Mouse (Mus musculus) testis, postnatal 14 days (tissue): Measurements from ENCODE around the gene Timm8a1.

Source experiments
- DNase-seq: peaks from one replicate; pipeline ENCODE4 v3.0.0; 2021; ENCODE audit warnings: low spot score

The Timm8a1 gene

GRCm38 (mm10) chrX:134525260-134525659 lies 16.4 kb downstream of the Timm8a1 start:
- no peak for DNase-seq

DNA sequence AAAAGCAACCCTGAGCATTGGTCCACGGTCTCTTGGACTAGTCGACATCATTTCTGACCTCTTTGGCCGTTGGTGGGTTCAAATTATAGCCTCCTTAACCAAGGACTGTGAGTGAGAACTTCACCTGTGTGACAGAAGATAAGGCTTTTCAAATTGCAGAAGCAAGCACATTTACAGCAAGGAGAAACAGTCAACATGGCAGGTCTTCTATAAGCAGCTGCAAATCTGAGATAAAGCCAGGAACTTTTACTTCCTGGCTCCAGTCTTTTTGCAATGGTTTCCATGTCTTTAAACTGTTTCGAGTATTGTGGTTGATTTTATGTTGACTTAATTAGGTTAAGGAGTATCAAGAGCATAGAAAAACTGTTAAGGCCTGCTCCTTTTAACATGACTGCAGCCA lies 17.9 kb downstream of the Timm8a1 start:
- DNase-seq, result no peak

- DNase-seq, result no peak
Measured at GRCm38 (mm10) chrX:134509473-134509872, 32.2 kb downstream of the Timm8a1 start.

GRCm38 (mm10) chrX:134507977-134508376 lies 33.7 kb downstream of the Timm8a1 start:
- no peak for DNase-seq

DNA sequence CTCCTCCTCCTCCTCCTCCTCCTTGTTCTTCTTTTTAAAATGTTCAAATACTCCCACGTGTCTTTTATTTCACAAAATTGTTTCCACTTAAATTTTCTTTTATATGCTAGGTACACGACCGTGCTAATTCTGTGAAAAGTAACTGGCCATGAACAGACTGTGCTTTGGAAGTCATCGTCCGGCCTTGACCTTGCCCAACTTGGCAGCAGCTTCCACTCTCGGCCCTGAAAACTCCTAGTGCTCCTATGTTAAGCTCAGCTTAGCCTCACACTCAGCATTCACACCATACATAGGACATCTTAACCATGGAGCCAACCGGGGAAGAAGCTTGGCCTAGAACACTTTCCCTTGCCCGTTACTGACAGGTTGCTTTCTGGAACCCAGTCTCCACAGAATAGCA lies 41.0 kb downstream of the Timm8a1 start:
- DNase-seq, result peak; percentile 54
